Mouse (Mus musculus): ENCODE data around the gene Herpud2.
"Not testable (repeated sequence)": the region's sequence is repeated elsewhere in the genome, so short reads cannot be mapped to it uniquely, and the experiment has no call there.

Herpud2 gene

GRCm38 (mm10) chr9:25143950-25144349 lies 7.7 kb downstream of the Herpud2 start:
- DNase-seq = no peak

- DNase-seq = no peak
These were observed 8.6 kb downstream of the Herpud2 start for GRCm38 (mm10) chr9:25142988-25143387.

DNA sequence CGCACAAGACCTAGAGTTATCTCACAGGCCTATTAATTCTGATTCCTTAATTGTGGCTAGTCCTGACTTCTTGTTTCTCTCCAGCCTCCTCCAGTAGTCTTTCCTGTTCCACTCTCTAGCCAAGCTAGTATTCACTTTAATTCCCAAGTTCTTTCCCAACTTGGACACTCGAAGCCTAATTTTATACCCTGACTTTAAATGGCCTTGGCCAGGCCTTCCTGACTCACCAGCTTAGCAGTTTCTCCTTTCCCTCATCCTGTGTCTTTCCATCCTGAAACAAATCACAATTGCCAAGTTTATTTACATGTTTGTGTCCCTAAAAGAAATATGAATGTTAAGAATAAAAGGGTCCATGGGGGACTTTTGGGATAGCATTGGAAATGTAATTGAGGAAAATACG lies 9.6 kb downstream of the Herpud2 start:
- DNase-seq = no peak

GRCm38 (mm10) chr9:25140330-25140729 lies 11.3 kb downstream of the Herpud2 start:
- DNase-seq = peak; percentile 26

DNA sequence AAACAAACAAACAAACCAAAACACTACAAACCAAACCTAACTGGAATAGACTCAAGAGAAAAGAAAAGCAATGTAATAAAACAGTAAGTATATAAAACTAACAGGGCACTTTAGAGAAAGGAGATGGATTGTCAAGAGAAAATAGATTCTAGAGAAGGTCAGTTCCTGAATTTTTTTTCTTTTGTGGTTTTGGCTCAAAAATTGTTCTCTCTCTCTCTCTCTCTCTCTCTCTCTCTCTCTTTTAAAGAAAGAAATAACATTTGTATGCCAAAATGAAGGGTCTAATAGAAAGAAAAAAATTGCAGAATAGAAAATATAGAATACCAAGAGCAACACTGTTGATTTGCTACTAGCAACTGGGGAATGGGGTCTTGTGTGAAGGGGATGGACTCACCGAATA lies 12.7 kb downstream of the Herpud2 start:
- DNase-seq = no peak

- DNase-seq = no peak
These were observed 18.7 kb downstream of the Herpud2 start for GRCm38 (mm10) chr9:25132920-25133319.

- no peak for DNase-seq
These were observed 19.4 kb downstream of the Herpud2 start for GRCm38 (mm10) chr9:25132253-25132652.

- DNase-seq = no peak
These were observed 27.6 kb downstream of the Herpud2 start for GRCm38 (mm10) chr9:25124048-25124447.

DNA sequence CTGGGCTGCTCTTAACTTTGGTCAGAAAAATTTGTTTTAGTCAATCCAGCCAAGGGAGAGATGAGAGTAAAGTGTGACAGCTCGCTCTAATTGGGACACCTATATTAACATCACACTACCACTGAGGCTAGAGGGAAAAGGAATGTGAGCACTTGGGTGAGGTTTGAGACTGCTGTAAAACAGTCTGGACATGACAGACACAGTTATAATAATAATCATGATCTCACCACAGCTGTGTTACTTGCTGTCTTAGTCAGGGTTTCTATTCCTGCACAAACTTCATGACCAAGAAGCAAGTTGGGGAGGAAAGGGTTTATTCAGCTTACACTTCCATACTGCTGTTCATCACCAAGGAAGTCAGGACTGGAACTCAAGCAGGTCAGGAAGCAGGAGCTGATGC lies 28.0 kb downstream of the Herpud2 start:
- not testable (repeated sequence) for DNase-seq

DNA sequence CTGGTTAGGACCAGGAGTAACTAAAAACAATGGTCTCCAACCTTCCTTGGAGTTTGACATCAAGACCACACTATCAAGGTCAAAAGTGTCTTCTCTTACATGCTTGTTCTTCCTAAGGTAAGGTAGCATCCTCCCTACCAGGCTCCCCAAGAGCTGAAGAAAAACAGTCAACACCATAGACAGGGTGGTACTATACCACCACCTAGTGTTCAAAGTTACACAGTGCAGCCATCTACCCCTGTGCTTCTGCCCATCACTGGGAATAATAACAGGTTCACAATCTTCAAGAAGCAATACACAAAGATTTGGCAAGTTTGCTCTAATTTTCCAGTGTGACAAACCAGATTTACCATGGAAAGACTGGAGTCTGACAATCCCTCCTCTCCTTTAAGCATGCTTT lies 47.0 kb downstream of the Herpud2 start:
- peak; percentile 38 to 42 for DNase-seq

GRCm38 (mm10) chr9:25102881-25103280 lies 48.7 kb downstream of the Herpud2 start:
- DNase-seq = no peak

DNA sequence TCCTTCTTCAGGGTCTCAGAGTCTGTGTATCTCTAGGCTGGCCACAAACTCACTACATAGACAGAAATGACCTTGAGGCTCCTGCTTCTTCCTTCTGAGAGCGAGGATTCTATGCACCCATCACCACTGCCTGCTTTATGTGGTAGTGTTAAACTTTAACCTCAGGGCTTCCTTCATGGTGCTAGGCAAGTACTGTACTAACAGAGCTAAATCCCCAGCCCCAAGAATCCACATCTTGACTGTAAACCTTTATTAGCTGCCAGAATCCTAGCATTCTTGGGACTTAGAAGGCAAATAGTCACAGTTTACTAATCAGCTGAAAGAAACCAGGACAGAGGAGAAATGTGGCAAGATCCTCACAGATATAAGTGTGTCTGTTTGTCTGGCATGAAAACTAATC lies 60.8 kb downstream of the Herpud2 start:
- no peak for DNase-seq

DNA sequence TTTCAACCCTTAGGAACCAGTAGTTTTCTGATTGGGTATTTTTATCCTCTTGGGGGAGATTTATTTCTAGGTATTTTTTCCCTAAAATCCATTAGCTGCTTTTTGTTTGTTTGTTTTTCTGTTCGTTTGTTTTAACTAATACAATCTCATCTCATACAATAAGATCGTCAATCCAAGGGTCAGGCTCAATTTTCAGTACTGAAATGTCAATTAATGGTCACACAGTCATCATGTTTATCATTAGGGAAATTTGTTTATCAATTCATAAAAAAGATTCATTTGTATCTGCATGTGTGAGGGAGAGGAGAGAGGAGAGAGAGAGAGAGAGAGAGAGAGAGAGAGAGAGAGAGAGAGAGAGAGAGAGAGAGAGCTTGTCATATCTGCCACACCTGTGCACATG lies 62.5 kb downstream of the Herpud2 start, which contains the start of gene Gm10181:
Gene Gm10181, plus strand, starts transcription at position 301 of the 400 bp plus-strand sequence.
- DNase-seq = no peak

GRCm38 (mm10) chr9:25076505-25076904 lies 75.1 kb downstream of the Herpud2 start:
- DNase-seq = no peak

GRCm38 (mm10) chr9:25075977-25076376 lies 75.6 kb downstream of the Herpud2 start:
- DNase-seq = no peak

DNA sequence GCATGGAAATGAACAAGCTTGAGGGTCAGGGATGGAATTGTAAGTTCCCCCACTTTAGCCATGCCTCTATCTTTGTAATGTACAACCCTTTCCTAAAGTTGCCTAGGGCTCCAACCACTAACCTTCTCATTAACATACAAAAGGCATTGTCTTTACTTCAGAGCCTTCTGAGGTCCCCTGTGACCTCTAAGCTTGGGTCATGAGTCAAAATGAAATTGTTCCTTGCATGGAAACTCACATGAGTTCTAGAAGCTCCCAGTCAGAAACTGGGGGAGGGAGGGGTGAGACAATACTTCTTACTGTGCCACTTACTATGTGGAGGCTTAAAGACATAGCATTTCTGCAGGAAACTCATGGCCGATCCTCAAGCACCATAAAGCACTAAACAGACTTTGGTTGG lies 79.0 kb downstream of the Herpud2 start:
- no peak for DNase-seq

GRCm38 (mm10) chr9:25058726-25059125 lies 92.9 kb downstream of the Herpud2 start:
- DNase-seq = no peak
